Mouse (Mus musculus) stomach, postnatal 0 days (tissue): ENCODE measurements around the gene Epyc.
A peak's percentile ranks its signal among the peaks of the same experiment; 100 is the strongest.

ENCODE experiments used
- CTCF ChIP-seq: IDR thresholded peaks from 2 replicates; pipeline ENCODE4 v1.5.1; 2016; ENCODE audit warnings: antibody characterized with exemption, low read depth, mild to moderate bottlenecking, moderate library complexity
- EP300 ChIP-seq: optimal IDR thresholded peaks from 2 replicates; pipeline ENCODE3; 2016; ENCODE audit warnings: antibody characterized with exemption

GRCm38 (mm10) chr10:97689425-97689824, 45.6 kb downstream of the Epyc start:
- TF ChIP-seq CTCF (peak; percentile 70), EP300 (no peak)
